Mouse (Mus musculus): Measurements from ENCODE around the gene Lrrfip2.

GRCm38 (mm10) chr9:111161213-111161612, 43.8 kb downstream of the Lrrfip2 start:
- TF ChIP-seq ZNF384 (IDR thresholded peaks at IDR 0.05; ENCODE audit: low read depth, low read length) (no peak), ZC3H11A (IDR thresholded peaks at IDR 0.05; ENCODE audit: borderline replicate concordance, low read depth, low read length) (no peak), CHD2 (IDR thresholded peaks at IDR 0.05; ENCODE audit: low read depth, low read length) (no peak), HCFC1 (IDR thresholded peaks at IDR 0.05; ENCODE audit: borderline replicate concordance, insufficient read depth, low read length) (no peak)
